Mouse (Mus musculus) thymus, adult 2 months (tissue): Measurements from ENCODE around the gene Hfe2.

Source experiments
- CTCF ChIP-seq: fragments of 200-500 bp; IDR thresholded peaks from 2 replicates; pipeline ENCODE4 v1.5.1; 2012; ENCODE audit warnings: mild to moderate bottlenecking, control low read depth, low read length, moderate library complexity, borderline replicate concordance; ENCODE audit not compliant: control insufficient read depth, poor library complexity, insufficient read depth; ENCODE audit errors: extremely low read depth
- POLR2A ChIP-seq: fragments of 200-500 bp; IDR thresholded peaks from 2 replicates; pipeline ENCODE4 v1.6.1; 2012; ENCODE audit warnings: mild to moderate bottlenecking, low read length, control low read depth, moderate library complexity; ENCODE audit not compliant: control insufficient read depth, poor library complexity, insufficient read depth; ENCODE audit errors: extremely low read depth

DNA sequence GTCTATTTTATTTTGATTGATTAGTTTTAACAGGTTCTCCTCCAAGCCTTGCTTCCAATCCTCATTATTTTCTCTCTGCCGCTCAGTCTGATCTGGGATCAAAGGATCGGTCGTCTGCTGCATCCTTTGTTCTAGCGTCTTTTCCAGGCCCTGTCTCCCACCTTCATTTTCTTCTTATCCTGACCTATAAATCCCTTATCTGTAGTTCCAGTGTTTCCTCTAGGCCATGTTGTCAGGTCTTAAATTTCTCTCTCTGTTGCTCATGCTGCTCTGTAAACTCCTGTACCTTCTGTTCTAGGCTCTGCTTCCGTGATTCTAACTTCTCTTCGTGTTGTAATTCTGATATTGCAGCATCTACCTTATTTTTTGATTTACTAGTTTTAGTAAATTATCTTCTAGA, 15.8 kb downstream of the Hfe2 start:
- TF ChIP-seq CTCF (no peak), POLR2A (no peak)
